Mouse (Mus musculus) bone marrow macrophage, adult 2 months (primary cell): ENCODE results near the gene Acad10. TPM values are rescaled to one million over a fixed set of nuclear protein-coding genes. Genes with fewer than 3 reads are reported as not detected.
"Not testable (repeated sequence)": the region's sequence is repeated elsewhere in the genome, so short reads cannot be mapped to it uniquely, and the experiment has no call there.

Experiments used
- H3K27ac ChIP-seq: 2 replicates; pipeline ENCODE4 v1.5.1; 2012; ENCODE audit warnings: low read depth, low read length; ENCODE audit not compliant: insufficient read depth
- H3K4me1 ChIP-seq: 2 replicates; pipeline ENCODE4 v1.6.1; 2012; ENCODE audit warnings: low read length; ENCODE audit not compliant: control insufficient read depth, insufficient read depth
- H3K4me3 ChIP-seq: 2 replicates; pipeline ENCODE4 v1.5.1; 2012; ENCODE audit warnings: mild to moderate bottlenecking, low read length, moderate library complexity; ENCODE audit not compliant: insufficient read depth
- CTCF ChIP-seq: IDR thresholded peaks from 2 replicates; pipeline ENCODE4 v1.5.1; 2012; ENCODE audit warnings: low read depth, mild to moderate bottlenecking, low read length, moderate library complexity
- POLR2A ChIP-seq: IDR thresholded peaks from 2 replicates; pipeline ENCODE4 v1.6.1; 2012; ENCODE audit warnings: mild to moderate bottlenecking, low read depth, low read length, borderline replicate concordance
- polyA plus RNA-seq: library from polyadenylated mRNA; stranded (reverse); fragments of >200 nt; gene quantifications from 2 replicates; pipeline ENCODE4 v1.2.4, GENCODE M21; 2012; ENCODE audit not compliant: missing spikeins, insufficient read depth, insufficient read length

The Acad10 gene
- 3.3 and 5.5 TPM in 2 replicates for polyA plus RNA-seq

GRCm38 (mm10) chr5:121660059-121660896 is at the start of gene Acad10, which contains the start of gene Brap:
Gene Acad10, minus strand, starts transcription at chr5:121660514.
Gene Brap, plus strand, starts transcription at chr5:121660563.
- TF ChIP-seq POLR2A: peak; percentile 78
- no peak for TF ChIP-seq CTCF
- H3K4me1 ChIP-seq: peaks cover 7% of the 10 kb centered on the region; the same call in 1 of the 2 replicates
- peak within 1 kb of the TSS; percentile 82 for H3K4me3 ChIP-seq
- H3K27ac ChIP-seq: peak within 1 kb of the TSS; percentile 79

DNA sequence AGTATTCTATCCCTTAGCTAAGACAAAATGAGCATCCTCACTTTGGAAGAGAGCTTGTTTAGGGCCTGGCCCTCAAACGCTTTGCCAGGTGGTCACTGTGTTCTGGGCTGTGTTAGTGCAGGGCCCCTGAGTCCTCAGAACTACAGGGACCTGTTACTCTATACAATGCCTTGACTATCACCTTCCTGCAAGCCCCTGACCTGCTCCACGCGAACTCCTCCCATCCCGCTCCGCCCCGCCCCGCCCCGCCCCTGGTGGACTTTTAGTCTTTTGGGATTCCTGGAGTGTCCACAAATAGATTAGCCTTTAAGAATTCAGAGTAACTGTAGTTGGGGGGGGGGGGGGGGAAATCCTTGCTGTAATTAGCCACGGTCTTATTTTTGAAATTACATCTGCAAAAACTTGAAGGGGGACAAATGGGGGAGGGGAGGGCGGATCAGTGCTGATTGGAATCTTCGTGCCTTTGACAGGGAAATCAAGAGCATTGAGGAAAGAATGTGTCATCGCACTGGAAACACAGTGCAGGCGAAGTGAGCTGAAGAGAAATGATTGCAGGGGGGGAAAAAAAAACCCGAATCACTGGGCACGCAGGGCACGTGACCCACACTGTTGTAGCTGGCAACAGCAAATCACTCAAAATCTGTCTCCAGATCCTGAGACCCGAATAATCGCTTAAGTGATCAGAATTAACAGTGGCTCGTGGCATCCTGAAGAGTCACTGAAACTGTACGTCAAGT is 44.4 kb upstream of the Acad10 start:
- Histone ChIP-seq H3K4me3 (no peak overlapping the region), H3K27ac (no peak overlapping the region), H3K4me1 (no peaks in the 10 kb centered on the region)
- no peak for TF ChIP-seq POLR2A
- TF ChIP-seq CTCF: no peak

- no peak overlapping the region for H3K4me3 ChIP-seq
- H3K27ac ChIP-seq: no peak overlapping the region
- TF ChIP-seq CTCF: no peak
- no peak for TF ChIP-seq POLR2A
- H3K4me1 ChIP-seq: 0 out of 2 replicates have a peak, but pooled peaks cover 2% of the 10 kb centered on the region
Observed at GRCm38 (mm10) chr5:121703341-121703740, 43.0 kb upstream of the Acad10 start.

DNA sequence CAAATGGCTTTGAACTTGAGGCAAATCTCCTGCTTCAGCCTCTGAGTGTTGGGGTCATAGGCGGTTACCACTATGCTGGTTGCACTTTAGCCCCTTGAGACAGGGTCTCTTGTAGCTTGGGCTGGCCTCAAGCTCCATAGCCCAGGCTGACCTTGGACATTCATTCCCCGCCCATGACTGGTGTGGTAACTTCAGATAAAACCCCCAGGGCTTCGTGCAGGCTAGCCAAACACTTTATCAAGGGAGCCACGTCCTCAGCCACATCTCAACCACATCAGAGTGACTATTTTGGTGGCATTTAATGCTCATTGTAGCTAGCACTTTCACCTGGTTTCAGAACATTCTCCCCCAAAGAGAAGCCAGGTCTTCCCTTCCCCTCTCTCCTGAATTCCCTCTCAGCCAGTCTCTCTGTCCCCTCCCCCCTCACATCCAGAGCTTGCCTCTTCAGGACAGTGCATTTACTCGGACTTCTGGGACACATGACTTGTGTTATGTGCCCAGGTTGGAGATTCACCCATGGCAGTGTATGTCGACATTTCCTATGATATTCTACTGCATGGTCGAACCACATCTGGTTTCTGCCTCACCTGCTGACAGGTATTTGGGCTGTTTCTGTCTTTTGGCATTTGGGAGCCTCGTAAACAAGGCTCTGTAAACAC is 40.9 kb upstream of the Acad10 start:
- TF ChIP-seq CTCF (no peak), POLR2A (no peak)
- no peak overlapping the region for H3K4me3 ChIP-seq
- H3K27ac ChIP-seq: no peak overlapping the region
- H3K4me1 ChIP-seq: 0 out of 2 replicates have a peak, but pooled peaks cover 2% of the 10 kb centered on the region

DNA sequence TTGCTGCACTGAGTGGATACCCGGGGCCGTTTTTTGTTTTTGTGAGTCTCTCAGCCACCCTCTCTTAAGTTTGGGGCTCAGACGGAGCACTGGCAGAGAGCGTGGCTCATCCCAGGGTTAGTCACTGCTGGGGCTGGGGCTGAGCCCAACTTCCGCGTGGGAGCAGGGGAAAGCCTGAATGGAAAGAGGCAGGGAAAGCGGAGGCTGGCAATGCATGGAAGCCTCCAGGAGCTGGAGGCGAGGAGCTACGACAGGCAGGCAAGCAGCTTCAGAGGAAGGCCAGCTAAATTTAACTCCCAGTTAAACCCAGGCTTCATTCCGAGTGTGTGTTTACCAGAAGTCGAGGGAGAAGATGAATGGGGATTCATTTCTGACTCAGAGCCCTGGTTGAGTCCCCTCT is 40.2 kb upstream of the Acad10 start:
- no peak for TF ChIP-seq POLR2A
- TF ChIP-seq CTCF: no peak
- H3K4me1 ChIP-seq: 0 out of 2 replicates have a peak, but pooled peaks cover 2% of the 10 kb centered on the region
- H3K27ac ChIP-seq: no peak overlapping the region
- no peak overlapping the region for H3K4me3 ChIP-seq

DNA sequence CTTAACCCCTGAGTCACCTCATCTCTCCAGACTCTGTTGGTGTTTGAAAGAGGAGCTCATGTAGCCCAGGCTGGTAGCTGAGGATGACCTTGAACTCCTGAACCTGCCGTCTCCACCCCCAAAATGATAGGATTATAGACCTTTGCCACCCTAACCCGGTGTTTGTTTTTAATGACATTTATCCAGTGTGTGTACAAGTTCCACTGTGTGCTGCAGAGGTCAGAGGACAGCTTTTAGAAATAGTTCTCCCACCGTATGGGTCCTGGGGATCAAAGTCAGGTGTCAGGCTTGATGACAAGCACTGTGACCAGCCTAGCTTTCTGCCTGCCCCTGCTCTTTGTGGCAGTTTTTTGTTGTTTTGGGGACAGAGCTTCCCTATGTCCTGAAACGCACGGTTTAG is 39.6 kb upstream of the Acad10 start:
- Histone ChIP-seq H3K4me1 (0 out of 2 replicates have a peak, but pooled peaks cover 2% of the 10 kb centered on the region), H3K27ac (no peak overlapping the region), H3K4me3 (no peak overlapping the region)
- TF ChIP-seq POLR2A: no peak
- no peak for TF ChIP-seq CTCF

- Histone ChIP-seq H3K27ac (no peak overlapping the region), H3K4me3 (no peak overlapping the region), H3K4me1 (0 out of 2 replicates have a peak, but pooled peaks cover 2% of the 10 kb centered on the region)
- no peak for TF ChIP-seq CTCF
Observed at GRCm38 (mm10) chr5:121696761-121697160, 36.4 kb upstream of the Acad10 start.

- no peak overlapping the region for H3K27ac ChIP-seq
- H3K4me3 ChIP-seq: no peak overlapping the region
- H3K4me1 ChIP-seq: peaks cover 5% of the 10 kb centered on the region
Observed at GRCm38 (mm10) chr5:121692897-121693296, 32.6 kb upstream of the Acad10 start.

DNA sequence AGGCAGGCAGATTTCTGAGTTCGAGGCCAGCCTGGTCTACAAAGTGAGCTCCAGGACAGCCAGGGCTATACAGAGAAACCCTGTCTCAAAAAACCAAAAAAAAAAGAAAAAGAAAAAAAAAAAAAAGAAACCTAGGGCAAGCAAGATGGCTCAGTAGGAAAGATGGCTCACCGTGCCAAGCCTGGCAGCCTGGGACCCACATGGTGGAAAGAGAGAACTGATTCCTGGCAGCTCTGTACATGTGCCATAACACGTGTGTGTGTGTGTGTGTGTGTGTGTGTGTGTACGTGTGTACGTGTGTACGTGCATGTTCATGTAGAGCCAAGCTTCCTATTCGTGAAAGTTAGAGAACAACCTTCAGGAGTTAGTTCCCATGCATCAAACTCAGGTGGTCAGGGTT is 31.1 kb upstream of the Acad10 start:
- H3K27ac ChIP-seq, H3K4me3 ChIP-seq, H3K4me1 ChIP-seq: not testable (repeated sequence)

More at GRCm38 (mm10) chr5:121692897-121693296, 32.6 kb upstream of the Acad10 start:
- TF ChIP-seq CTCF: no peak
- no peak for TF ChIP-seq POLR2A
